Mouse (Mus musculus): Measurements from ENCODE around the gene Mtch1.
A peak's percentile ranks its signal among the peaks of the same experiment; 100 is the strongest.
"Not testable (repeated sequence)": the region's sequence is repeated elsewhere in the genome, so short reads cannot be mapped to it uniquely, and the experiment has no call there.

The Mtch1 gene

GRCm38 (mm10) chr17:29361982-29362691 lies 14.4 kb upstream of the Mtch1 start:
- no peak for DNase-seq

DNA sequence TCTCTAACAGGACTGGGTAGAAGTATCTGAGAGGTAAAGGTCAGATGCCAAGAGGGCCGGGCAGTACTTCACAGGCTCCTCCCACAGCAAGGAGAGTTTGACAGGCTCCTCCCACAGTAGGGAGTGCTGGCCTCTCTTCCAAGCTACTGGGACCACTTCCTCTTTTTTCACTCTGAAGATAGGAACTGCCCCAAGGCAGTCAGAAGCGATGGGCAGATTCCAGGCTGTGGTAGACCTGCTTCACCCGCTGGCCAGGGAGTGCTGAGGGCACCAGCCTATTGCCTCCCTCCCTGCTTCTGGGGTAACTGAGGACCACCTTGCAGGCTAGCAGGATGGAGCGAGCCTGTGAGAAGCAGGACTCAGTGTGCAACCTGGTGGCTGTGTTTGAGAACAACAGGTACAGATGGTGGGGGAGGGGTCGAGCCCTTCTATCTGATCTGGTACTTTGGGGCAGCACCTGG lies 13.1 kb upstream of the Mtch1 start, which contains the start of gene Fgd2:
TSS of gene Fgd2 (plus strand) at position 154 of the 461 bp plus-strand sequence.
- DNase-seq: no peak

DNA sequence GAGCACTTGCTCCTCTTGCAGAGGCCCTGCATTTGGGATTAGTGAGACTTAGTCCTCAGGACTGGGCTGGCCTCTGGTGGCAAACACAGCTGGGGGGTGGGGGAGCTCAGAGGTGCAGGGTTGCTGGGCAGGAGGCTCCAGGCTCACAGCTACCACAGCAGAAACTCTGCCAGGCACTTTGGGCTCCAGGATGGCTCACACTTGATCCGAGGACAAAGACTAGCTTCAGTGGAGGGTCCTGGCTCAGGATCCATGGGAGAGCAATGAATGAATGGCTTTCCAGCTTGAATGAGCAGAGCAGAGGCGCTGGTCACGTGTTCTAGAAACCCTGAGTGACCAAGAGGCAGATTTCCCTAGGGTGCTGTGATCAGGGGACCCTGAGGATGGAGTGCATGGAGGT lies 11.2 kb upstream of the Mtch1 start:
- DNase-seq: no peak

- DNase-seq: no peak
Measured at GRCm38 (mm10) chr17:29356882-29357281, 9.1 kb upstream of the Mtch1 start.

DNA sequence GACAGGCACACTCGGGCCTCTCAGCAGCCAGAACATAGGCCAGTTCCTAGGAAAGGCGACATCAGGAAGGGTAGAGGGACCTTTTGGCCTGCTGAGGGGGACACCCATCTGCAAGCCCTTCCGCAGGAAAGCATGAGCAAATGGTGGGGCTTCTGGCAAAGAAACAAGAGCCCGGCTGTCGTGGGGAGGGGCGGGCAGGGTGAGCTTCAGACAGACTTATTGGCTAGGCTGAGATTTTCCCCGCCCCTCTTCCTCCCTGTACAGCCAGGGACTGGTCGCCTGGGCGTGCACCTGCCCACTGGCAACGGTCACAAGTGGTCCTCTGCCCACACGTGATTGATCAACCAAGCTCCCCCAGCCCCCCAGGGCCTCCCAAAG lies 8.7 kb upstream of the Mtch1 start:
- DNase-seq: peak; percentile 96

DNA sequence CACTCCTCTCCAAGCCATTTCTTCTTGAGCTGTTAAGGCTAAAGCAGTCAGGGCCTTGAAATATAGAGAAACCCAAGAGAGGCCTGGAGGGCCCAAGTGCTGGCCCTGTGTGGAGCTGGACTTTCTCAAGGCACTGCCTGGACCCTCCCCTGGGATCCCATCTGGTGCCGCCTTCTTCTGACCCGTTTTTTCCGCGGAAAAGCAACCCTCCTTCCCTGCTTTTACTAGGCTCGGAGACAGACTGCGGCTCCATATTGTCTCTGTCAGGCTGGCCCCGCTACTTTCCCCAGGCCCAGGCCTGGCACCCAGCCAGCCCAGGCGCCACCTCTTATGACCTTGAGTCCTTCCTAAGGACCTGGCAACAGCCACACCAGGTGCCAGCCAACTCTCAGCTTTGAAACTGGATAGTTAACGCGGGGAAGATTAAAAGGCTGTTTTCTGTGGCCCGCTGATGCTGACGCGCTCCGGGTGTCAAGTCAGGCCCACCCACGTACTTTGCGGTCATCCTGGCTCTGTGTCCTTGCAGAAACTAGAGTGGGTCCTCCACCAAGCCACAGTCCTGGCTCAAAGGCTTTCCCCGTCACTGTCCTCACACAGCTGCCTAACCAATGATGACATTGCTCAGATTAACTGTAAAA lies 8.2 kb upstream of the Mtch1 start:
- DNase-seq: peak; percentile 85

DNA sequence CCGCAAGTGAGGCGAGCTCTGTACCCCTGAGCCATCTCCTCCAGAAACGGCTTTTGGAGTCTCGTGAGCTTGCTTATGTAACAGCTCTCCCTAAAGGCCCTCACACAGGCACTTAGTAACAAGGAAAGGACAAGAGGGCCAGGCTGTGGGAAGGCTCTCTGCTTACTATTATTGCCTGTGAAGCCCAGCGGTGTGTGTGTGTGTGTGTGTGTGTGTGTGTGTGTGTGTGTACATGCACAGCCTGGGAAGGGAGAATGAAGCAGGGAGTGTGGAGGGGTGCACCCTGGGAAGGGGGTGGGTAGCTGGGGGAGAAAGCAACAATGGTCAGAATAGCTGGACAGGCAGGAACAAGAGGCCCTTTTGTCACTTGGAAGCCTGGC lies 7.7 kb upstream of the Mtch1 start:
- peak; percentile 87 for DNase-seq

DNA sequence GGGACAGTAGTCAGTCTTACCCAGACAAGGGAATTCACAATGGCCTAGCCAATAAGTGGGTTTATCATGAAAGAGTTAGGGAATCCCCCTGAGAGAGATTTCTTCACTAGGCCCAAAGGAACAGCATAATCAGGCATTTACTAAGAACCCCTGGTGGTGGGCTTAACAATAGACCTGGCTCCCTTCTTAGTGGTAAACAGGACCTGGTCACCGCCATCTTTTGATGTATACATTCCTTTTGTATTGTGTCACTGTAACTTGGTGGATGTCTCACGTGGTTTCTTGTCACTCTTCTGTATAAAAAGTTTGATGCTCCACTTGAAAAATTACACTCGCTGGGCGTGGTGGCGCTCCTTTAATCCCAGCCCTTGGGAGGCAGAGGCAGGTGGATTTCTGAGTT lies 3.3 kb upstream of the Mtch1 start:
- not testable (repeated sequence) for DNase-seq

DNA sequence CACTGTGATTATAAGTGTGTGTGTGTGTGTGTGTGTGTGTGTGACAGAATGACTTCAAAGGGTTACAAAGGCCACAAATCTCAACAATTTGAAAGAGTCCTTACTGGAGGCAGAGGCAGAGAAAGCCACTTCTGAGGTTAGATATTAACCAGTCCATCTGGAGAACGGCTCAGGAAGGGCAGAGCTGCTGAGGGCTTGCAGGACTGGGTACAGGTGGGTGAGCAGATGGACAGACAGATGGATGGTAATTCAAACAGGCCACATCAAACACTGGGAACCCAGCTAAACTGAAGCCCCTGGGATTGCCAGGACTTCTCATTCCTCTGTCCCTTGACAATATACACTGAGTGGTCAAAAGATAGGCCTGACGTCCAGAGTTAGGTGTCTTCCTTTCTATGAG lies 1.3 kb upstream of the Mtch1 start:
- no peak for DNase-seq

DNA sequence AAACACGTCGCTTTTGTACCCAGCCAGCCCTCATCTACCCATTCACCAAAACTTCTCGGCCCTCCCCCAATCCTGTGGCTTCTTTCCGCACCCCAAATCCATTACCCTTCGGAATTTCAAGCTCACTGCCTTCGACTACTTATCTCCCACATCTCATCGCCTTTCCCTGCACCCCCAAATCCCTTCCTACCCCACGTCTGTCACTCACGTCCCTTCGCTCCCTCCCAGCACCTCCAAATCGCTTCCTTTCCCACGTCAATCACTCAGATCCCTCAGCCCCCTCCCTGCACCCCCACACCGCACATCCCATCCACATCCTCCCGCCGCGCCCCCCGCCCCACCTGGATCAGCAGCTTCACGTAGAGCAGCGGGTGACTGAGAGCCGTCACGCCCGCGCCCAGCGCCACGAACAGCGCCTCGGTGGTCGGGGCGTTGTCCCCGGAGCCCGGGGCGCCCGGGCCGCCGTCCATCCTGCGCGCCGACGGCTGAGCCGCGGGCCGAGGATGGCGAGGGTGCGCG lies 549 bp downstream of the Mtch1 start:
- peak; percentile 62 for DNase-seq

DNA sequence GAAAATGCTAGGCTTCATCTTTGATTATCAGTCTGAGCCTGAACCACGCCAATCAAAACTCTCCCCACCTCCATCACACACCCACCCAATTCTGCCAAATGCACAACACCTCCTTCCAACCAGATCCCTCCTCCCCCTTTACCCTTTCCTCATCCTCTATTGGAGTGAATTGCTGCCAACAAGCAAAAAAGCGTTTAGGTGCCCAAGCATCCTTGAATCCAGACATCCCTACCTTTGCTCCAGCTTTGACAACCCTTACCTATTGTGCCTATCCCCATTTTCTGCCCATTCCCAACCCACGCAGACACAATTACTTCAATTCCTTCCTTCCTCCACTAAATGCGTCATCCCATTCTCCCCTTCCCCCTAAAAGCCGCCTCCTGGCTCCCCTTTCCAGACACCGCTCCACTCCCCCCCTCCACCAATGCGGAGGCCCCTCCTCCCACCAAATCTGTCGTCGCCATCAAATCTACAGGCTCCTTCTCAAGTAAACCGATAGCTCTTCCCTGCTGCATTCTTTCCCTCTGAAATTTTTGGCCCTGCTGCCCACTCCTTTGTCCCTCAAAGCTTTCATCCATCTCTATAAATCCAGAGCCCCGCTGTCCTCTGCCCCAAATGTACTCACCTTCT lies 1.1 kb downstream of the Mtch1 start:
- peak; percentile 56 for DNase-seq

GRCm38 (mm10) chr17:29345272-29345671 lies 2.5 kb downstream of the Mtch1 start:
- DNase-seq: no peak

GRCm38 (mm10) chr17:29343241-29343640 lies 4.5 kb downstream of the Mtch1 start:
- no peak for DNase-seq

DNA sequence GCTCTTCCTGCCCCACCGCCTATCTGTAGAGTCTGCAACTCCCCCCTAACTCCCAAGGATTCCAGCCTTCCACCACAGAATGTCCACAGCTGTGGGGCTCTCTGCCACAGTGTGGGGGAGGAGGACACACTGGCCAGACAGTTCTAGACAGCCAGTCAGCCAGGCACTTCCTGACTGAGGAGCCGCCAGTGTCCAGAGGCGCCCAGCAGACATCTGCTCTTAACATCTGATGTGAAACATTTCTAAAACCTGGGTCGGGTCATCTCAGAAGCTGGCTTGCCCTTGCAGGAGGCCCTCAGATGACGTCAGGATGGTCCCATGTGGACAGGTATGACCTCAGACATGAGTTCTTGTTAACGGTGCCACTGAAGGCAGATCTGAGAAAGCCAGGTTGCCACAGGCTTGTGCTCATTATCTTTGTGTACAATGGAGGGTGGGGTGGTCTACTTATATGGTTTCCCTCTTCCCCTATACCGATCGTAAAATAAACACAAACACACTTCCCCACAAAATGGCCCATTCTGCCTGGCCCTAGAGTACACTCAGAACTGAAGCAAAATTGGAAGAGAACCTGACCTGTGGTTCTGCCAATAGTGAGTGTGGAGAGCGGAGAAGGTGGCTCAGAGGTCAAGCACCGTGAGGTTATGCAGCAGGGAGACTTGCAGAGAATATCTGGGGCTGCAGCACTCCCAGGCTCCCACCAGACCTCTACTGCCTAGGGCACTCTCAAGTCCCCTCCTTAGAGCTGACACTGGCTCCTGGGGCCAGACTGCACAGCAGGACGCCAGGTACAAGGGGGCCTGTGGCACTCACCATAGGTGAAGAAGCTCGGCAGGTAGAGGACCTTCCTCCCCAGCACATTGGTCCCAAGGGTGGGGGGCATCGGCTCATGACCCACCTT lies 5.5 kb downstream of the Mtch1 start:
- DNase-seq: no peak

DNA sequence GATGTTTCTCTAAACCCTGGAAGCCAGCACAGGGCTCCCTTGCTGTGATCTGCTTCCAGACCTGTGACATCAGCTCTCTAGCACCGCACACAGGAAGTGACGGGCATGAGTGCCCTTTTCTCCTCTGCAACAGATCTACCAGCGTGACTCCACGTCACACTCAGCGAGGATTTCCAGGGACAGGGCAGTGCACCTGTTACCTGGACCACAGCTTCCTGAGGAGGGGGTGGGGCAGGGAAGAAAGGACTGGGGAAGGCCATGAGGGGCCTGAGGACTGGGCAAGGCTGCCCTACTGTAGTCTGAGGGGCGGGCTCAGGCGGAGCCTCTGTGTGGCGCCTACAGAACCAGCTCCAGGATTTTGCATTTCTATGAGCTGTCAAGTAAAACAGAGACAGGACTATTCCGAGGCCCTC lies 6.1 kb downstream of the Mtch1 start:
- peak; percentile 58 for DNase-seq

GRCm38 (mm10) chr17:29340406-29341261 lies 7.1 kb downstream of the Mtch1 start:
- no peak for DNase-seq

DNA sequence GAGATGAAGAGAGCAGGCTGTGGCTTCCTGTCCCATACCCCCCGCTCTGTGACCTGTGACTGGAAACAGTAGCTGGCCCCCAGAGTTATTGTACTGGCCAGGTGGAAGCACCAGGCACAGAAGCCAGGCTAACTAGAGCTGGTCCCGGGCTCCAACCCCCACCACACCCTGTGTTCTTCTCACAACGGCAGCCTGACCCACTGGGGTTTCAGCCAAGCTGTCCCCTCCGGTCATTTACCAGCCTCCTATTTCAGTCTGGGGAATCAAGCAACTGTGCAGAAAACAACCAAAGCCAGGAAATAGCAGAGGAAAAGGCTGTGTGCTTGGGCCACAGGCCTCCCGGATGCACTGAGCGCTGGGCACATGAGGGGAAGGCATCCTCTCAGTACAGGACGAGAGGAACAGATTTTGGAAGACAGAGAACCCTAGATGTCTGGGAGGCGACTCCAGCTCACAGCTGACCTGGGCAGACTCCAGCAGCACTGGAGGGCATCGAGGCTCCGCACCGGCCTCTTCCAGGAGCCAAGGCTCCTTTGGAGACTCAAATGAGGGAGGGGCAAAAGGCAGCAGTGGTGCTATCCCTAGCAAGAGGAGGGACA lies 8.5 kb downstream of the Mtch1 start:
- DNase-seq: no peak

DNA sequence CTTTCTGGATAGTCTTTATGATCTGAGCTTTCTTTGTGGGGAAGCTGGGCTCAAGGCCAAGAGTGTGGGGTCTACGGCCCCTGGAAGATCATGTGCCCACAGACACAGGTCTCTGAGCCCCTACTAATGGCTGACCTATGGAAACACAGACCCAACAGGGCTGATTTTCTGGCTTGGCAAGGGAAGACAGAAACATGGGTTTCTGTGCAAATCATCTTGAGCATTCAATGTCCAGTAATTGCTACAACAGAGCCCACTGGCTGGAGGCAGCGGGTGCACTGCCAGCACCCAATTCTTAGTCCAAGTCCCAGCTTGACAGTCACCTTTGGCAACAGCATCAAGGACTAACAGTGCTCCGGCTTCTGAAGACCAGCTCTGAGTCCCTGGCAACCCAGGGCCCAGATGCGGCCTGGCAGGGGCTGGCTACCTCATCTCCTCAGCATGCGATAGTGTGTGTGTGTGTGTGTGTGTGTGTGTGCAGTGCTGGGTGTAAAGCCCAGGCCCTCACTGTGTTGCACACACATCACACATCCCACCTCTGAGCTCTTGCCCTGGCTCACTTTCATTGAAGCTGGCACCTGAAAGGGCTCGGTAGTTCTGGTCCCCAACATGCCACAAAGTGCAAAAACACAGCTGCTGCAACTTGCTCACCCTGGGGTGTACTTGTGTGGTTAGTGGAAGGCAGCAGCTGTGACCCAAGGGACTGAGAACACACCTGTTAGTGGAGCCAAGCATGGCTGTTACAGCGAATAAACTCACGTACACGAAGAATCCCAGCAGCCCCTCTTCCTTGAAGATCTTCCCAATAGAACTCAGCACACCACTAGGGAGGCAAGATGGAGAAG lies 9.5 kb downstream of the Mtch1 start:
- DNase-seq: no peak

DNA sequence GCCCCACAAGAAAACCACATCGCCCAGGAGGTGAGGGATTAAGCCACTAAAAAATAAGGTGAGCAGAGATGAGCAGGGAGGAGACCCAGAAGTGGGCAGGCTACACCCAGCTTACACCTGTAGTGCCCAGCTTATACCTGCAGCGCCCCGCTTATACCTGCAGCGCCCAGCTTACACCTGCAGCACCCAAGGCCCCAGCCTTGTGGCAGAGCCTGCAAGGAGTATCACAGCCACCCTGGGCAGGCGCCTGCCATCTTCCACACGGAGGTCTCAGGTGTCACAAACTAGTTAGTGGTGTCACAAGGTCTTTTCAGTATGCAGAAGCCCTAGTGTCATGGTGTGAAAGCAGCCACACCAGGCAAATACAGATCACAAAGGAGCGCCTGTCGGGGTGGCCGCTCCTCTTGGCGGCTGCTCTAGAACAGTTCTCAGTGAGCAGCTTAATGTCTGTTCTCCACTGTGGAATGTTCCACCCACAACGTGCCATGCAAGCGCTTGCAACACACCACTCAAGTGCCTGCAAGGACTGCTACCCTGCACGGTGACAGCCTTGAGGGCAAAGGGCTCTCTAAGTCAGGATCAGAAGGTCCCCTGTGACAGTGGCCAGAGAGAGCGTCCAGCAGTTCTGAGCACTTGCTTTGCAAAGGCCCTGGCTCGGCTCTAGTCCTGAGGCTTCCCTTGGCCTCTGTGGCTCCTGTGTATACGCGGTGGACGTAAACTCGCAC lies 11.3 kb downstream of the Mtch1 start:
- DNase-seq: no peak

- DNase-seq: no peak
Measured at GRCm38 (mm10) chr17:29332186-29332685, 15.5 kb downstream of the Mtch1 start.
